Mouse (Mus musculus) heart, postnatal 10 days (tissue): ENCODE data around the gene Cacna1i. TPM values are rescaled to one million over a fixed set of nuclear protein-coding genes. Genes with fewer than 3 reads are reported as not detected.

Source experiments
- DNase-seq, 2 experiments: peaks; one replicate each; pipeline ENCODE4 v3.0.0; 2021
- intact Hi-C: fragments of 180-260 bp; cut with DNase I; formaldehyde crosslinking; loops from one replicate; pipeline ENCODE4 v1.15.1; 2025
- total RNA-seq, 2 experiments: library from RNA; stranded (reverse); gene quantifications; 2 replicates each; pipeline ENCODE4 v1.2.3; 2021

Gene Cacna1i
- total RNA-seq, 2 experiments from 2014 or later, result 0.05 TPM; not detected in 1

- intact Hi-C loops, result no loop called here
- no peak for DNase-seq
Observed at GRCm38 (mm10) chr15:80326947-80327346, 39.9 kb downstream of the Cacna1i start.

- intact Hi-C loops, result no loop called here
- no peak for DNase-seq
Observed at GRCm38 (mm10) chr15:80327743-80328540, 40.9 kb downstream of the Cacna1i start.

- intact Hi-C loops, result no loop called here
- DNase-seq, result no peak
Observed at GRCm38 (mm10) chr15:80330276-80330675, 43.2 kb downstream of the Cacna1i start.

- intact Hi-C loops, result loop anchor here (5.0 kb wide), 1 partner anchor 228 kb away; no protein-coding TSS in a partner anchor
- DNase-seq, result no peak
Observed at GRCm38 (mm10) chr15:80334766-80335165, 47.7 kb downstream of the Cacna1i start.

- intact Hi-C loops, result loop anchor here (5.0 kb wide), 1 partner anchor 227 kb away; no protein-coding TSS in a partner anchor
- DNase-seq, result no peak
Observed at GRCm38 (mm10) chr15:80335196-80335595, 48.2 kb downstream of the Cacna1i start.

- DNase-seq, result peak; percentile 18 to 63
- intact Hi-C loops, result loop anchor here (1.0 kb wide), 1 partner anchor 354 kb away; no protein-coding TSS in a partner anchor
Observed at GRCm38 (mm10) chr15:80340348-80340747, 53.3 kb downstream of the Cacna1i start.

- DNase-seq, result peak in 1 of 2 experiments; percentile 7
Observed at GRCm38 (mm10) chr15:80342394-80342793, 55.4 kb downstream of the Cacna1i start.

GRCm38 (mm10) chr15:80343031-80343430 lies 56.0 kb downstream of the Cacna1i start:
- peak in 1 of 2 experiments; percentile 23 for DNase-seq
- intact Hi-C loops, result no loop called here

More at GRCm38 (mm10) chr15:80342394-80342793, 55.4 kb downstream of the Cacna1i start:
- intact Hi-C loops, result no loop called here

- intact Hi-C loops, result no loop called here
- DNase-seq, result no peak
Observed at GRCm38 (mm10) chr15:80343731-80344130, 56.7 kb downstream of the Cacna1i start.

- no peak for DNase-seq
- intact Hi-C loops, result no loop called here
Observed at GRCm38 (mm10) chr15:80346510-80346909, 59.5 kb downstream of the Cacna1i start.

GRCm38 (mm10) chr15:80350431-80350830 lies 63.4 kb downstream of the Cacna1i start:
- intact Hi-C loops, result no loop called here
- no peak for DNase-seq

- intact Hi-C loops, result no loop called here
- peak in 1 of 2 experiments; percentile 16 for DNase-seq
Observed at GRCm38 (mm10) chr15:80358798-80359197, 71.8 kb downstream of the Cacna1i start.

- intact Hi-C loops, result no loop called here
- no peak for DNase-seq
Observed at GRCm38 (mm10) chr15:80361780-80362508, 74.9 kb downstream of the Cacna1i start.

- no peak for DNase-seq
- intact Hi-C loops, result no loop called here
Observed at GRCm38 (mm10) chr15:80362509-80363172, 75.6 kb downstream of the Cacna1i start.

GRCm38 (mm10) chr15:80363821-80364715 lies 77.0 kb downstream of the Cacna1i start:
- intact Hi-C loops, result no loop called here
- no peak for DNase-seq

- intact Hi-C loops, result no loop called here
- no peak for DNase-seq
Observed at GRCm38 (mm10) chr15:80366899-80367298, 79.9 kb downstream of the Cacna1i start.

GRCm38 (mm10) chr15:80373219-80373964 lies 86.4 kb downstream of the Cacna1i start:
- intact Hi-C loops, result no loop called here

GRCm38 (mm10) chr15:80374854-80375253 lies 87.8 kb downstream of the Cacna1i start:
- no peak for DNase-seq
- intact Hi-C loops, result no loop called here

More at GRCm38 (mm10) chr15:80373219-80373964, 86.4 kb downstream of the Cacna1i start:
- DNase-seq, result no peak

GRCm38 (mm10) chr15:80387185-80387584 lies 100.1 kb downstream of the Cacna1i start:
- DNase-seq, result no peak
- intact Hi-C loops, result no loop called here
